Mouse (Mus musculus) lung, embryonic 15.5 days (tissue): ENCODE data around the gene Carm1. TPM values are rescaled to one million over a fixed set of nuclear protein-coding genes. Genes with fewer than 3 reads are reported as not detected.
A peak's percentile ranks its signal among the peaks of the same experiment; 100 is the strongest.
"Not testable (repeated sequence)": the region's sequence is repeated elsewhere in the genome, so short reads cannot be mapped to it uniquely, and the experiment has no call there.

ENCODE experiments used
- ATAC-seq: fragments of 200-750 bp; cut with Nextera tagmentation; 2 replicates; pipeline ENCODE4 v1.8.0; 2017; ENCODE audit warnings: moderate number of reproducible peaks, borderline replicate concordance; ENCODE audit not compliant: low FRiP score, low TSS enrichment; ENCODE audit errors: extremely low read depth
- H3K27ac ChIP-seq: fragments of 300-500 bp; sonication (generic); 2 replicates; pipeline ENCODE4 v1.5.1; 2015; ENCODE audit warnings: moderate library complexity, mild to moderate bottlenecking, inconsistent platforms
- H3K27me3 ChIP-seq: fragments of 300-500 bp; sonication (generic); 2 replicates; pipeline ENCODE4 v1.6.1; 2015; ENCODE audit warnings: inconsistent platforms
- H3K36me3 ChIP-seq: fragments of 300-500 bp; sonication (generic); 2 replicates; pipeline ENCODE4 v1.6.1; 2015; ENCODE audit warnings: inconsistent platforms
- H3K4me1 ChIP-seq: fragments of 300-500 bp; sonication (generic); 2 replicates; pipeline ENCODE4 v1.6.1; 2015; ENCODE audit warnings: inconsistent platforms
- H3K4me2 ChIP-seq: fragments of 300-500 bp; sonication (generic); 2 replicates; pipeline ENCODE4 v1.6.1; 2015; ENCODE audit warnings: inconsistent platforms, mild to moderate bottlenecking, moderate library complexity
- H3K4me3 ChIP-seq: fragments of 300-500 bp; sonication (generic); 2 replicates; pipeline ENCODE4 v1.5.1; 2015; ENCODE audit warnings: mild to moderate bottlenecking, inconsistent platforms
- H3K9ac ChIP-seq: fragments of 300-500 bp; sonication (generic); 2 replicates; pipeline ENCODE4 v1.6.1; 2015; ENCODE audit warnings: inconsistent platforms
- H3K9me3 ChIP-seq: fragments of 300-500 bp; sonication (generic); 2 replicates; pipeline ENCODE4 v1.6.1; 2016; ENCODE audit warnings: inconsistent platforms
- WGBS: fragments of 180-500 bp; shearing (Covaris S2); methylation state at CpG from one replicate; pipeline ENCODE4 v1.1.7; 2015; 5-methylcytosine and 5-hydroxymethylcytosine counted together
- polyA plus RNA-seq: library from polyadenylated mRNA; unstranded; fragments of >200 nt; fragmentation: Nextera tagmentation; extraction: Ambion mirVana; gene quantifications from 2 replicates; pipeline ENCODE4 v1.2.1, GENCODE M21; 2015

The Carm1 gene
- polyA plus RNA-seq, 1 experiment from 2014 or later, result 47.3 TPM

GRCm38 (mm10) chr9:21542001-21542400, 4.7 kb upstream of the Carm1 start:
- not testable (repeated sequence) for ATAC-seq, H3K27ac ChIP-seq, H3K4me3 ChIP-seq, H3K9me3 ChIP-seq, H3K27me3 ChIP-seq, H3K36me3 ChIP-seq, H3K4me2 ChIP-seq, H3K9ac ChIP-seq
- WGBS, result 96% methylated on average over 2 of the region's 2 CpGs
- peaks cover 12% of the 10 kb centered on the region for H3K4me1 ChIP-seq

- Histone ChIP-seq H3K9ac (peak overlapping the region; percentile 47), H3K4me3 (peak overlapping the region; percentile 89), H3K36me3 (peaks cover 3% of the 10 kb centered on the region; the same call in 1 of the 2 replicates), H3K27me3 (no peaks in the 10 kb centered on the region), H3K4me2 (peak overlapping the region; percentile 77), H3K9me3 (no peaks in the 10 kb centered on the region), H3K4me1 (peaks cover 27% of the 10 kb centered on the region), H3K27ac (peak overlapping the region; percentile 97)
- WGBS, result 11% methylated on average over 9 of the region's 9 CpGs
- ATAC-seq, result peak; percentile 60
Observed at GRCm38 (mm10) chr9:21545351-21545915, 1.3 kb upstream of the Carm1 start.

- peak; percentile 94 for ATAC-seq
- peak overlapping the region; percentile 47 for H3K9ac ChIP-seq
- H3K27ac ChIP-seq, result peak overlapping the region; percentile 97
- H3K4me3 ChIP-seq, result peak overlapping the region; percentile 89
- peaks cover 27% of the 10 kb centered on the region for H3K4me1 ChIP-seq
- H3K36me3 ChIP-seq, result peaks cover 8% of the 10 kb centered on the region; the same call in 1 of the 2 replicates
- no peaks in the 10 kb centered on the region for H3K27me3 ChIP-seq
- under 1% methylated on average over 62 of the region's 67 CpGs for WGBS
- no peaks in the 10 kb centered on the region for H3K9me3 ChIP-seq
- H3K4me2 ChIP-seq, result peak overlapping the region; percentile 77
Observed at GRCm38 (mm10) chr9:21545916-21546788, 542 bp upstream of the Carm1 start.

GRCm38 (mm10) chr9:21547075-21547941, 614 bp downstream of the Carm1 start:
- peak; percentile 7; the same call in 1 of the 2 replicates for ATAC-seq
- peak overlapping the region; percentile 77 for H3K4me2 ChIP-seq
- under 1% methylated on average over 54 of the region's 66 CpGs for WGBS
- H3K27me3 ChIP-seq, result no peaks in the 10 kb centered on the region
- H3K9me3 ChIP-seq, result no peaks in the 10 kb centered on the region
- H3K4me1 ChIP-seq, result peaks cover 27% of the 10 kb centered on the region
- H3K36me3 ChIP-seq, result peaks cover 9% of the 10 kb centered on the region; the same call in 1 of the 2 replicates
- peak overlapping the region; percentile 89 for H3K4me3 ChIP-seq
- peak overlapping the region; percentile 99 for H3K9ac ChIP-seq
- H3K27ac ChIP-seq, result peak overlapping the region; percentile 97

GRCm38 (mm10) chr9:21551049-21551448, 4.4 kb downstream of the Carm1 start:
- Histone ChIP-seq H3K36me3 (peaks cover 9% of the 10 kb centered on the region; the same call in 1 of the 2 replicates), H3K27me3 (no peaks in the 10 kb centered on the region), H3K4me2 (no peak overlapping the region), H3K4me1 (peaks cover 15% of the 10 kb centered on the region), H3K9ac (no peak overlapping the region; the same call in 1 of the 2 replicates), H3K9me3 (no peaks in the 10 kb centered on the region), H3K27ac (no peak overlapping the region), H3K4me3 (no peak overlapping the region)
- 98% methylated on average over 2 of the region's 2 CpGs for WGBS
- no peak for ATAC-seq

GRCm38 (mm10) chr9:21553607-21554273, 7.0 kb downstream of the Carm1 start:
- Histone ChIP-seq H3K4me3 (no peak overlapping the region), H3K9ac (no peak overlapping the region), H3K9me3 (no peaks in the 10 kb centered on the region), H3K36me3 (peaks cover 9% of the 10 kb centered on the region; the same call in 1 of the 2 replicates), H3K4me1 (peaks cover 5% of the 10 kb centered on the region; the same call in 1 of the 2 replicates), H3K27ac (no peak overlapping the region), H3K27me3 (no peaks in the 10 kb centered on the region), H3K4me2 (no peak overlapping the region)
- 76% methylated on average over 6 of the region's 6 CpGs for WGBS
- no peak for ATAC-seq

- Histone ChIP-seq H3K9ac (no peak overlapping the region), H3K4me1 (no peaks in the 10 kb centered on the region), H3K4me2 (no peak overlapping the region), H3K27ac (no peak overlapping the region), H3K4me3 (no peak overlapping the region), H3K9me3 (no peaks in the 10 kb centered on the region), H3K27me3 (no peaks in the 10 kb centered on the region), H3K36me3 (peaks cover 7% of the 10 kb centered on the region; the same call in 1 of the 2 replicates)
- no peak for ATAC-seq
- 81% methylated on average over 6 of the region's 6 CpGs for WGBS
Observed at GRCm38 (mm10) chr9:21555198-21555742, 8.6 kb downstream of the Carm1 start.

- ATAC-seq, result no peak
- WGBS, result 78% methylated on average over 2 of the region's 2 CpGs
- no peak overlapping the region for H3K4me3 ChIP-seq
- H3K36me3 ChIP-seq, result 0 out of 2 replicates have a peak, but pooled peaks cover 2% of the 10 kb centered on the region
- H3K27me3 ChIP-seq, result no peaks in the 10 kb centered on the region
- H3K4me1 ChIP-seq, result no peaks in the 10 kb centered on the region
- no peak overlapping the region for H3K27ac ChIP-seq
- no peaks in the 10 kb centered on the region for H3K9me3 ChIP-seq
- no peak overlapping the region for H3K9ac ChIP-seq
- H3K4me2 ChIP-seq, result no peak overlapping the region
Observed at GRCm38 (mm10) chr9:21556996-21557395, 10.3 kb downstream of the Carm1 start.

GRCm38 (mm10) chr9:21557556-21557955, 10.9 kb downstream of the Carm1 start:
- no peak for ATAC-seq
- Histone ChIP-seq H3K4me3 (no peak overlapping the region), H3K4me1 (no peaks in the 10 kb centered on the region), H3K9me3 (no peaks in the 10 kb centered on the region), H3K27ac (no peak overlapping the region), H3K4me2 (no peak overlapping the region), H3K27me3 (no peaks in the 10 kb centered on the region), H3K9ac (no peak overlapping the region), H3K36me3 (0 out of 2 replicates have a peak, but pooled peaks cover 2% of the 10 kb centered on the region)
- 88% methylated on average over 2 of the region's 2 CpGs for WGBS

GRCm38 (mm10) chr9:21558366-21558765, 11.7 kb downstream of the Carm1 start:
- WGBS, result 62% methylated on average over 4 of the region's 4 CpGs
- Histone ChIP-seq H3K4me1 (no peaks in the 10 kb centered on the region), H3K4me2 (no peak overlapping the region), H3K9ac (no peak overlapping the region), H3K27me3 (no peaks in the 10 kb centered on the region), H3K27ac (no peak overlapping the region), H3K9me3 (no peaks in the 10 kb centered on the region), H3K36me3 (0 out of 2 replicates have a peak, but pooled peaks cover 2% of the 10 kb centered on the region), H3K4me3 (no peak overlapping the region)
- peak; percentile 54; the same call in 1 of the 2 replicates for ATAC-seq

- no peak for ATAC-seq
- H3K4me2 ChIP-seq, result no peak overlapping the region
- no peaks in the 10 kb centered on the region for H3K4me1 ChIP-seq
- H3K27me3 ChIP-seq, result no peaks in the 10 kb centered on the region
- H3K36me3 ChIP-seq, result 0 out of 2 replicates have a peak, but pooled peaks cover 2% of the 10 kb centered on the region
- no peak overlapping the region for H3K27ac ChIP-seq
- no peak overlapping the region for H3K4me3 ChIP-seq
- H3K9ac ChIP-seq, result no peak overlapping the region
- H3K9me3 ChIP-seq, result no peaks in the 10 kb centered on the region
- 97% methylated on average over 3 of the region's 3 CpGs for WGBS
Observed at GRCm38 (mm10) chr9:21559151-21559550, 12.5 kb downstream of the Carm1 start.
